Mouse (Mus musculus) neural tube, embryonic 13.5 days (tissue): ENCODE data around the gene Dph7. TPM values are rescaled to one million over a fixed set of nuclear protein-coding genes. Genes with fewer than 3 reads are reported as not detected.

Source experiments
- ATAC-seq: fragments of 200-750 bp; cut with Nextera tagmentation; 2 replicates; pipeline ENCODE4 v1.8.0; 2017; ENCODE audit warnings: low read depth, mild to moderate bottlenecking, moderate TSS enrichment, moderate library complexity
- H3K27ac ChIP-seq: fragments of 300-500 bp; sonication (generic); replicated peaks from 2 replicates; pipeline ENCODE4 v1.5.1; 2015; ENCODE audit warnings: moderate library complexity, mild to moderate bottlenecking, inconsistent platforms
- H3K27me3 ChIP-seq: fragments of 300-500 bp; sonication (generic); 2 replicates; pipeline ENCODE4 v1.6.1; 2015; ENCODE audit warnings: mild to moderate bottlenecking, inconsistent platforms
- H3K36me3 ChIP-seq: fragments of 300-500 bp; sonication (generic); 2 replicates; pipeline ENCODE4 v1.6.1; 2015; ENCODE audit warnings: mild to moderate bottlenecking, inconsistent platforms
- H3K4me1 ChIP-seq: fragments of 300-500 bp; sonication (generic); replicated peaks from 2 replicates; pipeline ENCODE4 v1.6.1; 2015; ENCODE audit warnings: inconsistent platforms
- H3K4me2 ChIP-seq: fragments of 300-500 bp; sonication (generic); 2 replicates; pipeline ENCODE4 v1.6.1; 2015; ENCODE audit warnings: inconsistent platforms, mild to moderate bottlenecking, moderate library complexity
- H3K4me3 ChIP-seq: fragments of 300-500 bp; sonication (generic); 2 replicates; pipeline ENCODE4 v1.5.1; 2015; ENCODE audit warnings: mild to moderate bottlenecking, inconsistent platforms
- H3K9ac ChIP-seq: fragments of 300-500 bp; sonication (generic); 2 replicates; pipeline ENCODE4 v1.6.1; 2015; ENCODE audit warnings: moderate library complexity, mild to moderate bottlenecking, inconsistent platforms
- H3K9me3 ChIP-seq: fragments of 300-500 bp; sonication (generic); 2 replicates; pipeline ENCODE4 v1.6.1; 2016; ENCODE audit warnings: inconsistent platforms
- WGBS: fragments of 180-500 bp; shearing (Covaris S2); methylation state at CpG from one replicate; pipeline ENCODE4 v1.1.7; 2015; 5-methylcytosine and 5-hydroxymethylcytosine counted together
- polyA plus RNA-seq: library from polyadenylated mRNA; unstranded; fragments of >200 nt; fragmentation: Nextera tagmentation; extraction: Ambion mirVana; gene quantifications from 2 replicates; pipeline ENCODE4 v1.2.1, GENCODE M21; 2015

The Dph7 gene
- 32.7 and 33.6 TPM in 2 replicates for polyA plus RNA-seq

GRCm38 (mm10) chr2:24962304-24963000, at the start of gene Dph7:
Dph7 (plus strand) TSS chr2:24962400.
- H3K9me3 ChIP-seq = no peaks in the 10 kb centered on the region
- H3K4me1 ChIP-seq = peaks cover 15% of the 10 kb centered on the region
- ATAC-seq = peak; percentile 94
- 1% methylated on average over 28 of the region's 28 CpGs for whole genome bisulfite sequencing
- peak within 1 kb of the TSS; percentile 70 for H3K4me2 ChIP-seq
- no peaks in the 10 kb centered on the region for H3K27me3 ChIP-seq
- H3K27ac ChIP-seq = peak within 1 kb of the TSS; percentile 35
- peak within 1 kb of the TSS; percentile 64 for H3K4me3 ChIP-seq
- H3K36me3 ChIP-seq = peaks cover 61% of the 10 kb centered on the region
- H3K9ac ChIP-seq = peak within 1 kb of the TSS; percentile 76

GRCm38 (mm10) chr2:24912589-24912988, 49.6 kb upstream of the Dph7 start:
- Histone ChIP-seq H3K9ac (no peak overlapping the region), H3K27ac (no peak overlapping the region), H3K4me2 (no peak overlapping the region), H3K4me3 (no peak overlapping the region), H3K36me3 (0 out of 2 replicates have a peak, but pooled peaks cover 13% of the 10 kb centered on the region), H3K9me3 (no peaks in the 10 kb centered on the region), H3K4me1 (peaks cover 9% of the 10 kb centered on the region), H3K27me3 (no peaks in the 10 kb centered on the region)
- ATAC-seq = no peak

- 84% methylated on average over 3 of the region's 3 CpGs for WGBS
- ATAC-seq = no peak
Measured at GRCm38 (mm10) chr2:24914762-24915161, 47.4 kb upstream of the Dph7 start.

GRCm38 (mm10) chr2:24918930-24919838, 43.0 kb upstream of the Dph7 start, which contains the start of gene Ehmt1:
Ehmt1 (minus strand) TSS chr2:24919614.
- H3K9ac ChIP-seq = peak within 1 kb of the TSS; percentile 98
- peak within 1 kb of the TSS; percentile 89 for H3K4me3 ChIP-seq
- ATAC-seq = peak; percentile 98

More at GRCm38 (mm10) chr2:24914762-24915161, 47.4 kb upstream of the Dph7 start:
- Histone ChIP-seq H3K9me3 (no peaks in the 10 kb centered on the region), H3K4me3 (no peak overlapping the region), H3K36me3 (0 out of 2 replicates have a peak, but pooled peaks cover 13% of the 10 kb centered on the region), H3K4me1 (peaks cover 16% of the 10 kb centered on the region), H3K9ac (no peak overlapping the region), H3K27me3 (no peaks in the 10 kb centered on the region), H3K27ac (no peak overlapping the region), H3K4me2 (no peak overlapping the region)

GRCm38 (mm10) chr2:24919839-24920175, 42.4 kb upstream of the Dph7 start:
- peaks cover 16% of the 10 kb centered on the region for H3K4me1 ChIP-seq
- 11% methylated on average over 8 of the region's 8 CpGs for whole genome bisulfite sequencing
- peak overlapping the region; percentile 71 for H3K4me2 ChIP-seq
- H3K27ac ChIP-seq = peak overlapping the region; percentile 98
- H3K36me3 ChIP-seq = no peaks in the 10 kb centered on the region
- no peaks in the 10 kb centered on the region for H3K27me3 ChIP-seq
- peak overlapping the region; percentile 89 for H3K4me3 ChIP-seq
- H3K9ac ChIP-seq = peak overlapping the region; percentile 98
- no peaks in the 10 kb centered on the region for H3K9me3 ChIP-seq
- ATAC-seq = peak; percentile 69

More at GRCm38 (mm10) chr2:24918930-24919838, 43.0 kb upstream of the Dph7 start, which contains the start of gene Ehmt1:
- Histone ChIP-seq H3K36me3 (no peaks in the 10 kb centered on the region), H3K4me1 (peaks cover 16% of the 10 kb centered on the region), H3K27ac (peak within 1 kb of the TSS; percentile 98), H3K4me2 (peak within 1 kb of the TSS; percentile 71), H3K9me3 (no peaks in the 10 kb centered on the region), H3K27me3 (no peaks in the 10 kb centered on the region)
- under 1% methylated on average over 74 of the region's 112 CpGs for WGBS

- no peak for ATAC-seq
- Histone ChIP-seq H3K9me3 (no peaks in the 10 kb centered on the region), H3K4me1 (no peaks in the 10 kb centered on the region), H3K27ac (no peak overlapping the region), H3K4me3 (no peak overlapping the region), H3K9ac (no peak overlapping the region), H3K36me3 (peaks cover 4% of the 10 kb centered on the region; the same call in 1 of the 2 replicates), H3K4me2 (no peak overlapping the region), H3K27me3 (no peaks in the 10 kb centered on the region)
- WGBS = 52% methylated on average over 2 of the region's 2 CpGs
Measured at GRCm38 (mm10) chr2:24923561-24923960, 38.6 kb upstream of the Dph7 start.

- H3K36me3 ChIP-seq = peaks cover 4% of the 10 kb centered on the region; the same call in 1 of the 2 replicates
- H3K4me3 ChIP-seq = no peak overlapping the region
- H3K4me2 ChIP-seq = no peak overlapping the region
- no peaks in the 10 kb centered on the region for H3K4me1 ChIP-seq
- no peak for ATAC-seq
- WGBS = 84% methylated on average over 8 of the region's 8 CpGs
- no peaks in the 10 kb centered on the region for H3K27me3 ChIP-seq
- H3K9me3 ChIP-seq = no peaks in the 10 kb centered on the region
- no peak overlapping the region for H3K9ac ChIP-seq
- H3K27ac ChIP-seq = no peak overlapping the region
Measured at GRCm38 (mm10) chr2:24925284-24925683, 36.9 kb upstream of the Dph7 start.

- ATAC-seq = no peak
- no peak overlapping the region; the same call in 1 of the 2 replicates for H3K27ac ChIP-seq
- 84% methylated on average over 9 of the region's 9 CpGs for WGBS
- no peaks in the 10 kb centered on the region for H3K9me3 ChIP-seq
- no peaks in the 10 kb centered on the region for H3K27me3 ChIP-seq
- H3K4me2 ChIP-seq = no peak overlapping the region
- H3K4me3 ChIP-seq = no peak overlapping the region
- no peak overlapping the region for H3K9ac ChIP-seq
- H3K4me1 ChIP-seq = no peaks in the 10 kb centered on the region
- peaks cover 4% of the 10 kb centered on the region; the same call in 1 of the 2 replicates for H3K36me3 ChIP-seq
Measured at GRCm38 (mm10) chr2:24926345-24926964, 35.7 kb upstream of the Dph7 start.

- H3K36me3 ChIP-seq = peaks cover 4% of the 10 kb centered on the region; the same call in 1 of the 2 replicates
- no peaks in the 10 kb centered on the region for H3K9me3 ChIP-seq
- WGBS = 80% methylated on average over 7 of the region's 7 CpGs
- H3K9ac ChIP-seq = no peak overlapping the region
- no peaks in the 10 kb centered on the region for H3K4me1 ChIP-seq
- no peak overlapping the region; the same call in 1 of the 2 replicates for H3K27ac ChIP-seq
- no peaks in the 10 kb centered on the region for H3K27me3 ChIP-seq
- H3K4me3 ChIP-seq = no peak overlapping the region
- no peak overlapping the region for H3K4me2 ChIP-seq
- no peak for ATAC-seq
Measured at GRCm38 (mm10) chr2:24926965-24927358, 35.2 kb upstream of the Dph7 start.

GRCm38 (mm10) chr2:24927810-24928479, 34.3 kb upstream of the Dph7 start:
- no peak for ATAC-seq
- no peak overlapping the region for H3K27ac ChIP-seq
- H3K27me3 ChIP-seq = no peaks in the 10 kb centered on the region
- H3K4me2 ChIP-seq = no peak overlapping the region
- no peaks in the 10 kb centered on the region for H3K9me3 ChIP-seq
- no peak overlapping the region for H3K4me3 ChIP-seq
- WGBS = 72% methylated on average over 4 of the region's 4 CpGs
- H3K4me1 ChIP-seq = no peaks in the 10 kb centered on the region
- no peak overlapping the region for H3K9ac ChIP-seq
- H3K36me3 ChIP-seq = peaks cover 4% of the 10 kb centered on the region; the same call in 1 of the 2 replicates

GRCm38 (mm10) chr2:24929119-24929518, 33.1 kb upstream of the Dph7 start:
- Histone ChIP-seq H3K27ac (no peak overlapping the region), H3K4me1 (peaks cover 8% of the 10 kb centered on the region), H3K9ac (no peak overlapping the region), H3K4me2 (no peak overlapping the region), H3K4me3 (no peak overlapping the region), H3K36me3 (peaks cover 4% of the 10 kb centered on the region; the same call in 1 of the 2 replicates), H3K9me3 (no peaks in the 10 kb centered on the region), H3K27me3 (no peaks in the 10 kb centered on the region)
- 64% methylated on average over 2 of the region's 2 CpGs for WGBS
- ATAC-seq = no peak
